Mouse (Mus musculus): ENCODE data around the gene Lyzl6. TPM values are rescaled to one million over a fixed set of nuclear protein-coding genes. Genes with fewer than 3 reads are reported as not detected.
A peak's percentile ranks its signal among the peaks of the same experiment; 100 is the strongest.

The Lyzl6 gene
- total RNA-seq, 2 experiments from 2014 or later: not detected

DNA sequence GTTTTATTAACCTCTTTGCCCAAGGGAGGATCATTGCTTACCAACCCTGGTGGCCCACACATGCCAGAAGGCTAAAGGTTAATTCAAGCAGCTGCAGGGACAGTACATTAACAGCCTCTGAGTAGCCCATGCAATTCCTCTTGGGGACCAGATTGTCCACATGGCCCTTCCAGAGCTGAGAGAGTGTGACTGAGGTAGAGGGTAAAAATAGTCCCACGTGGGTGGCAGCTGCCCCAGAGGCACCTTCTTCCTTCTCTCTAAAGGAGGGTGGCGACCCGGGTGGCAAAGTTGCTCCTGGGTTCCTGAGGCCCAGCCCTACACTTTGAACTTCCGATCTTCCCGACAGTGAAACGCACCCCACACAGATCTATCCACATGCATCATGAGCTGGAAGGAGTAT is 7.6 kb upstream of the Lyzl6 start:
- no peak for DNase-seq (ENCODE audit: low spot score in 2 of 2)

DNA sequence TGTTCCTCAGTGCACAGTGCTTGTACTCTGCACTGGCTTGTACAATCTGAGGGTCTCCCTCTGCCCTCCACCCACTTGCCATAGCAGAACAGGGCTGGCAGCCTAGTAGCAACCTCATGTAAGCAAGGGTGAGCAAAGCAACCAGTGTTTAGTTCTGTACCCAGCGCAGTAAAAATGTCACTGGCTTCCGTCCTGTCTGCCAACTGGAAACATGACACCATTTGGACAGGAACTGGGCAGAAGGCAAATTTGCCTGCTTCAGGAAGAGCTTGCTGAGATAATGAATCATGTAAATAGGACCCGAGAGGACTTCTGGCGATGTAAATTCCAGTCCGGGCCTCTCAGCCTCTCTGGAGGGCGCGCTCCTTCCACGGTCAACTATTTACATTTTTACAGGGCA is 7.0 kb upstream of the Lyzl6 start:
- no peak for DNase-seq (ENCODE audit: low spot score in 2 of 2)

DNA sequence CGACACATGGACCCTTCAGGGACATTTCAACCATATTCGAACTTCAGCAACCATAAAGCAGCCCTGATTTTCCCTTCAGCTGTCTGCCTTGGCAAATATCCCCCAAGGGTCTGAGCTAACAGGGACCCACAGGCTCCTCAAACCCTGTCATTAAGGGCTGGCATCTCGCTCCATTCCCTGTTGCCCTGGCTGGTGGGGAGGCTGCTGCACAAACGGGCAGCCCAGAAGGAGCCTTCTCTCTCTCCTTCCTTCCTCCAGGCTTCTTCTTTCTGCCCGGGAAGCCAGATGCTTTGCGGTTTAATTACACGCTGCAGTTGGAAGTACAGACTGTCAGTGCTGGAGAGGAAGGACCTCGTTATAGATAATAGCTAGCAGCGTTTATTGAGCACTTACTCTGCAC is 4.5 kb upstream of the Lyzl6 start:
- no peak for DNase-seq (ENCODE audit: low spot score in 2 of 2)

DNA sequence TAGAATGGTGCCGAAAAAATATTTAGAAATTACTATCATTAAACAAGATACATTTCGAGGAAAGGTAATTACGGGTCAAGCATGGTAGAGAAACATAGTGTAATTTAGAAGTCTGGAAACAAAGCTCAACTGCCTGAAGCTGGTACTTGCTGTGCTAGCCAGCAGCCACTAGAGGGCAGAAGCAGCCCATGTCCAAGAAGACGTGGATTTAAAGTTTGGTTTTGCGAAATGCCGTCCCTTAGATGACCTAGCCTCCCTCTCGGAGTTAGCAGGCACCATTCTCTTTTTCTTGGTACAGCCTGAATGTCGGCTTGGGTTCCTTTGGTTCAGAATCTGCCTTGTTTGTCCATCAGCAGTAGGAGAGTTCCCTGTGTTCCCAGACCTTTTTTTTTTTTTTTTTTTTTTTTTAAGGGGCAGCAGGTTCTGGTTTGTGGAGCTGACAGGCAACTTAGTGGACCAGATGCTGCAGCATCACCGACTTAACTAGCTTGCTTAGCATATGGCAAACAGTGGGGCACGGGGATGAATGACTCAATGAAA is 787 bp upstream of the Lyzl6 start:
- peak in 1 of 2 experiments; percentile 79 for DNase-seq (ENCODE audit: low spot score in 2 of 2)

DNA sequence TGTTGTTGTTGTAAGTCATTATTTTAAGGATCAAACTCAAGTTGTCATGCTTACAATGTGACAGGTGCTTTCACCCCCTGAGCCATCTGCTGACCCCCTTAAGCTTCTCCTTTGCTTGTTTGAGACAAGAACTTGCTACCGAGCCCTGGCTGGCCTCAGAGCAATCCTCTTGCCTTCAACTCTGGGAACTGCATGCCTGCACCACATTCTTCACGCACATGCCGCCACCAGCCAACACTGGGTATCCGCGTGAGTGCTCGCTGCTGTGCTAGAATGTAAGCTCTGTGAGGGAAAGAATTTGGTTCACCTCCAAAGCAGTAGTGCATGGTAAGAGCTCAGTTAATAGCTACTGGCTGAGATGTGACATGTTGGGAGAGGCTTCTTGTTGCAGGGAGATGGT is 2.4 kb downstream of the Lyzl6 start:
- no peak for DNase-seq (ENCODE audit: low spot score in 2 of 2)

DNA sequence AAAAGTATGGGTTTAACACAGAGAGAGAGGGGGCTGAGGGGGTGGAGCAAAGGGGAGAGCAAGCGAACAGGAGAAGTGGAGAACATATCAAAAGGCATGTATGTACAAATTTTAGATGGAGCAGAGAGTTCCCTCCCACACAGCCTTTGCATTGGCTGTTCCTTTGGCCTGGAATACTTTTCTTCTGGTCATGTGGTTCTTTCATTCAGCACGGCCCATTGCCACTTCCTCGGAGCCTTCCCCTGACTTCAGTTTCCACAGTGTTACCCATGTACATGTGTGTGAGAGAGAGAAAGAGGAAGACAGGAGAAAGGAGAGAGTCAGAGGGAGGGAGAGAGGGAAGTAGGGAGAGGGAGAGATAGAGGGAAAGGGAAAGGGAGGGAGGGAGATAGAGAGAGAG is 3.2 kb downstream of the Lyzl6 start:
- DNase-seq (ENCODE audit: low spot score in 2 of 2): no peak

DNA sequence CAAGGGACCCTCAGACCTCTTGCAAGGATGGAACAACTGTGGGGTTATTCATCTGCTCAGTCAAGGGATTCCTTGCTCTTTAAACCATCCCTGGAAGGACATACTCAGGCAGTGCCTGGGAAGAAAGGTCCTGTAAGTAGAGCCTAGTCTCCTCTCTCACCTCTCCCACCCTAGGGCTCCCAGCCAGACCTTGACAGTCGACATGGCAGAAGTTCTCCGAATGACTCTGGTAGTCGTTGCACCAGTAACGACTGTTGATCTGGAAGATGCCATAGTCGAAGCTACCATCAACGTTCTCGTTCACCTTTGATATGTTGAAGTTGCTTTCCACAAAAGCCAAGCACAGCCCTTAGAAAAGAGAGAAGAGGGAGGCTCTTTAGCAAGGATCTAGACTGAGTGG is 3.9 kb downstream of the Lyzl6 start:
- DNase-seq (ENCODE audit: low spot score in 2 of 2): no peak

DNA sequence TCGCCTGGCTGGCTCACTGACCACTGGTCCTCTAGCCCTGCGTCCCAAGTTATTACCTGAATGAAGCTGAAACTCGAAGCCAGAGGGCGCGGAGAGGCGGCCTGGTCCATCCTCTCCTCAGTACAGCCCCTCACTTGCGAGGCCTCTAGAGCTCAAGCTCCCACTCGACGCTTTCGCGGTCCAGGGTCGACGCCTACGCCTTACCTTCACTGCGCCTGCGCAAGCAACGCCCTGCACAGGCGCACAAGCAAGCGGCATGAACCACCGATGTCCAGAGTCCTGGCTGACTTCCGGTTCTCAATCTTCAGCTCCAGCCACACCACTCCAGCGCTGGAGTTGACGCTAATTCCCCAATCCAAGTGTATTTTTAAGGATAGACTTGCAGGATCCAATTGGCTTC is 11.2 kb downstream of the Lyzl6 start:
- no peak for DNase-seq (ENCODE audit: low spot score in 2 of 2)

DNA sequence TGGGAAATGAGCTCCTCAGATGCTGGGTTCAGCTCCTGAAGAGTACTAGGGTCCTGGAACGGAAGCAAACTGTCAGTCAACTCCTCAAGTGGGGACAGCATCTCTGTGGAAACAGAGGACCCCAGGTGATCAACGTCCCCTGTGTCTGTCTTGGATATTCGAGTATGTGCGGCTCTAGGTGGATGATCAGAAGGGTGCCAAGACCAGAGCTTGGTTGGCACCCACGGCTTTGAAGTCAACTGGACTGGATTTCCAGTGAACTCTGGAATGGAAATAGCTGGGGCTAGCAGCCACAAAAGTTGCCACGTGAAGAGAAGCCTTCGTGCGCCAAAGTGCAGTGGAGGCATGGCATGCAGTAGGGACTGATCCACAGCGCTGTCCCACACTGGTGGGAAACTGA is 17.6 kb downstream of the Lyzl6 start, which contains the start of gene Gm884:
Gene Gm884 (minus strand): TSS at position 101 of the 400 bp plus-strand sequence.
- no peak for DNase-seq (ENCODE audit: low spot score in 2 of 2)

DNA sequence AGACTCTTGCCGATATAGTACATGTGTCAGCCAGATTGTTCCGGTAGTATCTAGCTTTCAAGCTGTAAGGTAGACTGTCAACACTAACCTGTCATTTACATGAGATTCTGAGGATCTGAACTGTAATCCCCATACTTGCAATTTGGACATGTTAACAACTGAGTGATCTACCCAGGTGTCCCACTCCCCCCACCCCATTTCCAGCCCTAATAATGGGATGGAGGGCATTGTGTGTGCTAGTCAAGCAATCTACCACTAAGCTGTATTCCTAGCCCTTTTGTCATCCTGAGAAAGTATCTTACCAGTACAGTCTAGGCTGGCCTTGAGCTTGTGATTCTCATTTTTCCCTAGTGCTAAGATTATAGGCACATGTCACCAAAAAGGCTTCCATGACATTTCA is 27.9 kb downstream of the Lyzl6 start:
- DNase-seq (ENCODE audit: low spot score in 2 of 2): no peak

DNA sequence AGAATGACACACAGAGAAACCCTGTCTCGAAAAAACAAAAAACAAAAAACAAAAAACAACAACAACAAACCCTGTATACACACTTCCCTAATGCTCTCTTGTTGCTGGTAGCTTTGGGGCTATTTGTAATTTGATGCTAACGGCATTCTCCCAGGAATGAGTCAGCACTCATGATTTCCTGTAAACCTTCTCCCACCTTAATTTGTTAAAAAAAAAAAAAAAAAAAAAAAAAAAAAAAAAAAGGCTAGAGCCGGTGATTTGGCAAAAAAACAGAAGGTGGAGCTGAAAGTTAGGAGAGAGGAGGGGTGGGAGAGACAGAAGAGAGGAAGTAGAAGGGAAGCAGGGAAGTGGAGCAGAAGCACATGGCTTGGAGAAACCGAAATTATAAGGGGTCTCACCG is 32.1 kb downstream of the Lyzl6 start:
- no peak for DNase-seq (ENCODE audit: low spot score in 2 of 2)

Other genes starting within 250 kb of the Lyzl6 start
- gene Plekhm1, start 226.2 kb downstream of the Lyzl6 start, total RNA-seq (2021): 10 to 100 TPM; 19.8 to 21.2 TPM
- gene Lrrc37a, start 134.3 kb downstream of the Lyzl6 start, total RNA-seq (2021): not detected
- not detected for gene Gm884, start 17.8 kb downstream of the Lyzl6 start, total RNA-seq (2021)
- gene Rprml, start 10.7 kb upstream of the Lyzl6 start, total RNA-seq (2021): 100 to 1,000 TPM; 109 to 113 TPM
- 10 to 100 TPM; 67.2 to 67.8 TPM for gene Gosr2, start 59.0 kb upstream of the Lyzl6 start, total RNA-seq (2021)
- gene Wnt9b, start 110.9 kb upstream of the Lyzl6 start, total RNA-seq (2021): under 1 TPM; 0.27 to 0.58 TPM
- gene Wnt3, start 135.3 kb upstream of the Lyzl6 start, total RNA-seq (2021): 1 to 10 TPM; 1.2 to 2.0 TPM